Mouse (Mus musculus): ENCODE results near the gene Ten1.
A peak's percentile ranks its signal among the peaks of the same experiment; 100 is the strongest.

The Ten1 gene

GRCm38 (mm10) chr11:116197584-116197906 is 1.1 kb upstream of the Ten1 start:
- DNase-seq: no peak

GRCm38 (mm10) chr11:116198132-116198531 is 523 bp upstream of the Ten1 start:
- no peak for DNase-seq

- DNase-seq: no peak
Observed at GRCm38 (mm10) chr11:116201151-116201550, 2.5 kb downstream of the Ten1 start.

- DNase-seq: no peak
Observed at GRCm38 (mm10) chr11:116203150-116203549, 4.5 kb downstream of the Ten1 start.

GRCm38 (mm10) chr11:116206678-116207077 is 8.0 kb downstream of the Ten1 start:
- DNase-seq: no peak

GRCm38 (mm10) chr11:116208660-116209059 is 10.0 kb downstream of the Ten1 start:
- DNase-seq: no peak

- DNase-seq: no peak
Observed at GRCm38 (mm10) chr11:116209257-116209656, 10.6 kb downstream of the Ten1 start.

GRCm38 (mm10) chr11:116210696-116211095 is 12.0 kb downstream of the Ten1 start:
- no peak for DNase-seq

- no peak for DNase-seq
Observed at GRCm38 (mm10) chr11:116212847-116213246, 14.2 kb downstream of the Ten1 start.

GRCm38 (mm10) chr11:116213877-116214510 is 15.3 kb downstream of the Ten1 start:
- no peak for DNase-seq

- peak; percentile 36 for DNase-seq
Observed at GRCm38 (mm10) chr11:116215181-116215580, 16.5 kb downstream of the Ten1 start.

GRCm38 (mm10) chr11:116215991-116216390 is 17.3 kb downstream of the Ten1 start:
- no peak for DNase-seq

- no peak for DNase-seq
Observed at GRCm38 (mm10) chr11:116216549-116216948, 17.9 kb downstream of the Ten1 start.

- peak; percentile 38 for DNase-seq
Observed at GRCm38 (mm10) chr11:116218263-116218662, 19.6 kb downstream of the Ten1 start.

GRCm38 (mm10) chr11:116218737-116219400 is 20.2 kb downstream of the Ten1 start:
- DNase-seq: peak; percentile 98

- peak; percentile 87 for DNase-seq
Observed at GRCm38 (mm10) chr11:116219885-116220284, 21.2 kb downstream of the Ten1 start.

GRCm38 (mm10) chr11:116221931-116222739 is 23.5 kb downstream of the Ten1 start:
- no peak for DNase-seq

- no peak for DNase-seq
Observed at GRCm38 (mm10) chr11:116222740-116223059, 24.0 kb downstream of the Ten1 start.

- DNase-seq: peak; percentile 94
Observed at GRCm38 (mm10) chr11:116226414-116226813, 27.8 kb downstream of the Ten1 start.

- DNase-seq: no peak
Observed at GRCm38 (mm10) chr11:116228699-116229098, 30.0 kb downstream of the Ten1 start.

- DNase-seq: no peak
Observed at GRCm38 (mm10) chr11:116232427-116232826, 33.8 kb downstream of the Ten1 start.

- DNase-seq: no peak
Observed at GRCm38 (mm10) chr11:116234901-116235300, 36.2 kb downstream of the Ten1 start.

- peak; percentile 78 for DNase-seq
Observed at GRCm38 (mm10) chr11:116237742-116238395, 39.2 kb downstream of the Ten1 start, which contains the start of gene Evpl. Evpl (minus strand) TSS chr11:116238077.
